Mouse (Mus musculus): ENCODE data around the gene Zc3h18. TPM values are rescaled to one million over a fixed set of nuclear protein-coding genes. Genes with fewer than 3 reads are reported as not detected.

Zc3h18 gene
- total RNA-seq, 2 experiments from 2014 or later = 40.1 to 42.7 TPM

GRCm38 (mm10) chr8:122464985-122465384, 88.6 kb downstream of the Zc3h18 start:
- DNase-seq = peak in 1 of 2 experiments; percentile 60

Other genes with a start within 250 kb of the Zc3h18 start
- gene Zfpm1, start 94.5 kb upstream of the Zc3h18 start, total RNA-seq (2021) = 10 to 100 TPM; 14.0 to 15.5 TPM
- gene Trhr2, start 15.9 kb upstream of the Zc3h18 start, total RNA-seq (2021) = not detected
- gene Il17c, start 45.4 kb downstream of the Zc3h18 start, total RNA-seq (2021) = not detected
- gene Cyba, start 56.3 kb downstream of the Zc3h18 start, total RNA-seq (2021) = 10 to 100 TPM; 25.6 to 36.8 TPM
- gene Mvd, start 66.8 kb downstream of the Zc3h18 start, total RNA-seq (2021) = 10 to 100 TPM; 23.2 to 30.3 TPM
- gene Snai3, start 84.1 kb downstream of the Zc3h18 start, total RNA-seq (2021) = not detected
- 10 to 100 TPM; 37.3 to 59.9 TPM for gene Rnf166, start 99.5 kb downstream of the Zc3h18 start, total RNA-seq (2021)
- gene Ctu2, start 99.5 kb downstream of the Zc3h18 start, total RNA-seq (2021) = 10 to 100 TPM; 20.0 to 29.1 TPM
- 10 to 100 TPM; 19.5 to 24.7 TPM for gene Piezo1, start 174.7 kb downstream of the Zc3h18 start, total RNA-seq (2021)
- gene Cdt1, start 191.4 kb downstream of the Zc3h18 start, total RNA-seq (2021) = 1 to 10 TPM; 8.7 to 9.1 TPM
- gene Aprt, start 200.3 kb downstream of the Zc3h18 start, total RNA-seq (2021) = 10 to 100 TPM; 72.4 to 87.2 TPM
- gene Galns, start 234.9 kb downstream of the Zc3h18 start, total RNA-seq (2021) = 1 to 10 TPM; 6.0 to 6.8 TPM
- gene Trappc2l, start 235.0 kb downstream of the Zc3h18 start, total RNA-seq (2021) = 10 to 100 TPM; 49.9 to 64.4 TPM
- gene Pabpn1l, start 246.1 kb downstream of the Zc3h18 start, total RNA-seq (2021) = not detected

Measured in adrenal gland, postnatal 36 days (tissue).